Mouse (Mus musculus) heart, postnatal 0 days (tissue): ENCODE results near the gene Aadat. TPM values are rescaled to one million over a fixed set of nuclear protein-coding genes. Genes with fewer than 3 reads are reported as not detected.
"Not testable (repeated sequence)": the region's sequence is repeated elsewhere in the genome, so short reads cannot be mapped to it uniquely, and the experiment has no call there.

ENCODE experiments used
- ATAC-seq: fragments of 200-750 bp; cut with Nextera tagmentation; 2 replicates; pipeline ENCODE4 v1.8.0; 2017; ENCODE audit warnings: low read depth, moderate number of reproducible peaks, moderate library complexity; ENCODE audit not compliant: insufficient read depth
- DNase-seq: peaks from one replicate; pipeline ENCODE4 v3.0.0-alpha.2; 2016; ENCODE audit warnings: low spot score
- H3K27ac ChIP-seq: fragments of 300-500 bp; sonication (generic); 2 replicates; pipeline ENCODE4 v1.5.1; 2014; ENCODE audit warnings: low read depth, mild to moderate bottlenecking
- H3K27me3 ChIP-seq: fragments of 300-500 bp; sonication (generic); 2 replicates; pipeline ENCODE4 v1.6.1; 2014; ENCODE audit warnings: low read length, mixed read lengths; ENCODE audit not compliant: control insufficient read depth, insufficient read depth
- H3K36me3 ChIP-seq: fragments of 300-500 bp; sonication (generic); replicated peaks from 2 replicates; pipeline ENCODE4 v1.6.1; 2014; ENCODE audit warnings: low read length, mixed read lengths; ENCODE audit not compliant: control insufficient read depth, insufficient read depth
- H3K4me1 ChIP-seq: fragments of 300-500 bp; sonication (generic); 2 replicates; pipeline ENCODE4 v1.6.1; 2014; ENCODE audit warnings: antibody characterized with exemption; ENCODE audit not compliant: control insufficient read depth, insufficient read depth
- H3K4me2 ChIP-seq: fragments of 300-500 bp; sonication (generic); 2 replicates; pipeline ENCODE4 v1.6.1; 2014; ENCODE audit warnings: low read depth, mild to moderate bottlenecking, low read length, moderate library complexity
- H3K4me3 ChIP-seq: fragments of 300-500 bp; sonication (generic); 2 replicates; pipeline ENCODE4 v1.5.1; 2014; ENCODE audit warnings: low read depth, low read length
- H3K9ac ChIP-seq: fragments of 300-500 bp; sonication (generic); replicated peaks from 2 replicates; pipeline ENCODE4 v1.6.1; 2014; ENCODE audit warnings: low read depth, low read length, mixed read lengths
- H3K9me3 ChIP-seq: fragments of 300-500 bp; sonication (generic); replicated peaks from 2 replicates; pipeline ENCODE4 v1.6.1; 2016; ENCODE audit warnings: low read length; ENCODE audit not compliant: control insufficient read depth
- CTCF ChIP-seq: IDR thresholded peaks from 2 replicates; pipeline ENCODE4 v1.5.1; 2016; ENCODE audit warnings: antibody characterized with exemption, control low read depth, low read depth
- EP300 ChIP-seq: IDR thresholded peaks from 2 replicates; pipeline ENCODE4 v1.6.1; 2016; ENCODE audit warnings: antibody characterized with exemption, low read depth
- WGBS: fragments of 180-500 bp; shearing (Covaris S2); extraction: QIAGEN DNeasy Blood & Tissue Kit; methylation state at CpG from one replicate; pipeline ENCODE4 v1.1.7; 2014; 5-methylcytosine and 5-hydroxymethylcytosine counted together
- polyA plus RNA-seq: library from polyadenylated mRNA; unstranded; fragments of >200 nt; fragmentation: Nextera tagmentation; extraction: Ambion mirVana; gene quantifications from 2 replicates; pipeline ENCODE4 v1.2.1, GENCODE M21; 2015
- total RNA-seq: library from RNA; depleted of rRNA; stranded (reverse); fragments of >200 nt; gene quantifications from 2 replicates; pipeline ENCODE4 v1.2.3, GENCODE M21; 2014; ENCODE audit warnings: low replicate concordance; rRNA removed

Gene Aadat
- total and polyA plus RNA-seq, 2 experiments from 2014 or later: 0.10 TPM; not detected in 1

- H3K4me3 ChIP-seq: no peak overlapping the region
- WGBS: 48% methylated on average over 1 of the region's 1 CpGs
- no peak overlapping the region for H3K4me2 ChIP-seq
- H3K9ac ChIP-seq: no peak overlapping the region
- H3K4me1 ChIP-seq: no peaks in the 10 kb centered on the region
- DNase-seq (no peak), ATAC-seq (no peak)
- no peaks in the 10 kb centered on the region for H3K9me3 ChIP-seq
- no peaks in the 10 kb centered on the region for H3K36me3 ChIP-seq
- TF ChIP-seq EP300: no peak
- TF ChIP-seq CTCF: no peak
- H3K27me3 ChIP-seq: no peaks in the 10 kb centered on the region
- H3K27ac ChIP-seq: no peak overlapping the region
Observed at GRCm38 (mm10) chr8:60577231-60577630, 71.5 kb downstream of the Aadat start.

DNA sequence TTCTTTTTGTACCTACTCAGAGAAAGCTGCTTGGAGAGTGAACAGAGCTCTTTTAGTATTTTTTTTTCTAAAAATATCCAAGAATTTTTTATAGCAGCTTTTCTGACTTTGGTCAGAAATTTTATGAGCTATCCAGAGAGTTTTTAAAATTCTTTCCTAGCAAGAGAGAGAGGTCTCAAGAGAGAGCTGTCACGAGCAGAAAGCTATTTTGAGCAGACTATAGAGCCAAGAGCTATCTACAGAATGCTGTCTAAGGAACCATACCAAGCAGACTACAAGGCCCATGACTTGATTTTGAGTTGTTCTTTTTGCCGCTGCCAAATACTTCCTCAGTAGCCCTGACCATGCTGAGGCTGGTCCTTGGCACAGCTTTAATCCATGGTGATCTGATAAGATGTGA is 77.6 kb downstream of the Aadat start:
- H3K4me1 ChIP-seq: no peaks in the 10 kb centered on the region
- ATAC-seq (no peak), DNase-seq (no peak)
- H3K9me3 ChIP-seq: no peaks in the 10 kb centered on the region
- no peak overlapping the region for H3K27ac ChIP-seq
- H3K9ac ChIP-seq: no peak overlapping the region
- TF ChIP-seq EP300 (no peak), CTCF (no peak)
- whole genome bisulfite sequencing: 20% methylated on average over 2 of the region's 2 CpGs
- no peak overlapping the region for H3K4me3 ChIP-seq
- no peaks in the 10 kb centered on the region for H3K27me3 ChIP-seq
- H3K4me2 ChIP-seq: no peak overlapping the region
- no peaks in the 10 kb centered on the region for H3K36me3 ChIP-seq

DNA sequence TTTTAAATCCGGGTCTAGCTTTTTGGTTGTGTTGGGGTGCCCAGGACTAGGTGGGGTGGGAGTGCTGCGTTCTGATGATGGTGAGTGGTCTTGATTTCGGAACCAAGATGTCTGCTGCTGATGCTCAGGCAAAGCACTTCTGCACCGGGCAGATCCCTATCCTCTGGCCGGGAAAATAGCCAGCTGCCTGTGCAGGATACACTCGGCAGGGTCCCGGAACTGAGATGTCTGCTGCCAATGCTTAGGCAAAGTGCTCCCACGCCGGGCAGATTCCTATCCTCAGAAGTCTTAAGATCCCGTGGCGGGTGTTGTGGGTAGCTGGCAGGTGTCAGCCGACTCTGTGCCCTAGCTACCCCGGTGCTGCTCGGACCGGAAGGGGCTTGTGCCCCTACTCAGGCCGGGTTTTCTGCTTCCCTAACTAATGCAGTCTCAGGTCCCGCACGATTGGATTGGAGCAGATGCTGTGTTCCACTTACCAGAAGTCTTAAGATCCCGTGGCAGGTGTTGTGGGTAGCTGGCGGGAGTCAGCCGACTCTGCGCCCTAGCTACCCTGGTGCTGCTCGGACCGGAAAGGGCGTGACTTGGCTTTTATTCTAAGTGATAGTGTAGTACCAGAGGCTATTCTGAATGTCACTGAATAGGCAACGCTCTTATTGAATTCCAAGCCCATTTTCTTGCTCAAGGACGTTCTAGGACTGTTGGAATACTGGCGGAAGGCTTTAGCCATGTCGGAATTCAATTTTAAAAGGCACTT is 85.8 kb downstream of the Aadat start:
- H3K9ac ChIP-seq, H3K36me3 ChIP-seq, DNase-seq, H3K27ac ChIP-seq, H3K4me2 ChIP-seq, ATAC-seq, H3K4me3 ChIP-seq, H3K4me1 ChIP-seq, H3K27me3 ChIP-seq, H3K9me3 ChIP-seq: not testable (repeated sequence)
- 66% methylated on average over 29 of the region's 29 CpGs for WGBS

- Histone ChIP-seq H3K4me3 (no peak overlapping the region), H3K4me2 (no peak overlapping the region), H3K27ac (no peak overlapping the region), H3K4me1 (no peaks in the 10 kb centered on the region), H3K9ac (no peak overlapping the region), H3K9me3 (no peaks in the 10 kb centered on the region), H3K36me3 (no peaks in the 10 kb centered on the region), H3K27me3 (no peaks in the 10 kb centered on the region)
- TF ChIP-seq EP300 (no peak), CTCF (peak; percentile 71)
- 55% methylated on average over 3 of the region's 3 CpGs for whole genome bisulfite sequencing
- DNase-seq (no peak), ATAC-seq (no peak)
Observed at GRCm38 (mm10) chr8:60594761-60595160, 89.0 kb downstream of the Aadat start.

Other genes with a start within 250 kb of the Aadat start
- not detected in 2 replicates for gene Gm10283, start 2.7 kb upstream of the Aadat start, total RNA-seq
- gene Gm10283, start 2.7 kb upstream of the Aadat start, polyA plus RNA-seq: not detected in 2 replicates
- gene Mfap3l, start 126.9 kb downstream of the Aadat start, total RNA-seq: 0.69 and 0.89 TPM in 2 replicates
- 0.60 and 0.70 TPM in 2 replicates for gene Mfap3l, start 126.9 kb downstream of the Aadat start, polyA plus RNA-seq